Mouse (Mus musculus) thymus, postnatal 14 days (tissue): Measurements from ENCODE around the gene Tlnrd1.

Source experiments
- DNase-seq: peaks from one replicate; pipeline ENCODE4 v3.0.0; 2021

Tlnrd1 gene

DNA sequence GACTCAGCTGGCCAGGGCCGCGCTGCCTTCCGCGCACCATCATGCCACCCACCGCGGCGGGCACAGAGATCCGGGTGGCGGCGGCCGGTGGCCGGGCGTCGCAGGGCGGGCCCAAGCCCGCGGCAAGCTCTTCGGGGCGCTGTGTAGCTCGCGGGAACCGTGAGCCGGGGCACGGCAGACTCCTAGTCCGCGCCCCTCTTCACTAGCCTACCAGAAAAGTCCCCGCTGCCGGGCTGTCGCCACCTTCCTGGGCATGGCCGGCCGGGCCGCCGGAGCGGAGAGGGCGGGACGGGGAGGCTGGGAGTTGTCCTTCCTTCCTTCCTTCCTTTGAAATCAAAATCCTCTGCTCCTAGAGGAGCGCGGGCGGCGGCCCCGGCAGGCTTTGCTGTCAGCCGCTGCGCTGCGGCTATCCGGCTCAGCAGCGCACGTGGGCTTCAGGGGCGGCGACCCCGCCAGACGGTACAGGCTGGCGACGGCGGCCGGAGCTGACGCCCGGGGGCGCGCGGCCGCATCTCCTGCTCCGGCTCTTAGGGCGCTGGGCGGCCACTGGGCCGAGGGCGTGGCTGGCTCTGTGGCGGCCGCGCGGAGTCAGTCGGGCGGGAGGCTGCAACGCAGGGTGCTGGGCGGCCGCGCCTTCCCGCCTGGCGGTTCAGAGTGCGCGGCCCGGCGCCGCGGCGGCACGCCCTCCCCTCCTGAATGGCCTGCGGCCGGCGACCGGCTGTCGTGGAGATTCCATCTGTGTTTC, 657 bp downstream of the Tlnrd1 start:
- DNase-seq, result peak; percentile 53

GRCm38 (mm10) chr7:83882633-83883275, 1.4 kb downstream of the Tlnrd1 start:
- no peak for DNase-seq

DNA sequence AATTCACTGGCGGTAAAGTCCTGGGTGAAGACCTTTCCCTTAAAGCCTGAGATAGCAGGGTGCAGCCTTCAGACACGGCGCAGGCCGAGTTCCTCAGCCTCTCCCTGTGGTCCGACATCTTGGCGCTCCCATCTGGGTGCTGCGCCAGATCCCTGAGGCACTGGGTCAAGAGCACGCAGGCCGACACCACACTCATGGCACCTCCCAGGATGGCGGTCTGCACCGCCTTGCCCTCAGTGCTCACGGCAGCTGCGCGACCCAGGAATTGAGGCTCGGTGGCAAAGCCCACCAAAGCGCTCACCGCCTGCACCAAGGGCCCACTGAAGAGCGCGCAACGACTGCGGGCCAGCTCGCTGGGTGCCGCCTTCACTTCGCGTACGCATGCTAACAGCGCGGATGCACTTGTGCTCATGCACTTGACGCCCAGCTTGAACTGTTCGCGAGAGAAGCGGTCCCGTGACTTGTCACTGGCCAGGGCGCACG, 1.9 kb downstream of the Tlnrd1 start:
- DNase-seq, result peak; percentile 18

GRCm38 (mm10) chr7:83878676-83879448, 5.2 kb downstream of the Tlnrd1 start:
- DNase-seq, result no peak

DNA sequence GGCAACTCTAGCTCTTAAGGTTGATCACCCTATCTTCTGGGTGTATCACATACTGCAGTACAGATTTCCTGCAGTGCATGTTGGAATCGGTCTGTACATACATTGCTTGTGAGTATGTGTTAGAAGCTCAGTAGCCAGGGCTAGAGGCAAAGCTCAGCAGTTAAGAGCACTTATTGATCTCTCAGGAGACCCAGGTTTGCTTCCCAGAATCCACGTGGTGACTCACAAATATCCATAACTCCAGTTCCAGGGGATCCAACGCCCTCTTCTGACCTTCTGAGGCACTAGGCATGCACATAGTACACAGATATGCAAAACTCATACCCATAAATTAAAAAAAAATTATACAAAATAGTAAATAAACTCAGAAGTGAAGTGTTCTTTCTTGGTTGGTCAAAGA, 7.0 kb downstream of the Tlnrd1 start:
- DNase-seq, result no peak

DNA sequence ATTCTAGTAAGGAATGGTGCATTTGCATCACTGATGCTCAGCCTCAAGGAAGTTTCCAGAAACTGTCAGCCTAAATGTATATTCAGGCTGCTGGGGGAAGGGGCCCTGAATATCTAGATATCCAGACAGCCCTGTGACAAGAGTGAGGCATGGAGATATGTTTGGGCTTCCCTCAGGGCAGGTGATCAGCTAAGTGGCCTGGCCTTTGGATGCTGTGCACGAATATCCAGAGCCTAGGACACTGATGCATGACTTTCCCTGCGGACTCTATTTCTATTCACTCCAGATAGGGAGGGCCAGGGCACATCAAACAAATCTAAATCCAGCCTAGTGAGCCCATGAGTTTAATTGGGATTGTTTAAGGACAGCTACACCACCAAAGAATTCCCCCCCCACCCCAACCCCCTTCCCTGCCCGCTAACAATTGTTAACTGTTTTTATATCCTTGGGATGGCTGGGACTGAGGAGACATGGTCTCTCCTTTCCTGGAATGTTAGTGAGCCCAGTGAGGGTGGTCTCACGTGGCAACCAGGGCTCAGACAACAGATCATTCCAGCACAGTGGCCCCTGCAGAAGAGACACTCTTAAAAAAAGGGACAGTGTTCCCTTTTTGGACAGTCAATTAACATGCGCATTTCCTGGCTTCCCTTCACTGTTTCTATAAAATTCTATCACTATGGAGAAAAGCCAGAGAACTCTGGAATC, 14.1 kb downstream of the Tlnrd1 start:
- no peak for DNase-seq

- no peak for DNase-seq
Observed at GRCm38 (mm10) chr7:83868200-83868599, 15.9 kb downstream of the Tlnrd1 start.

DNA sequence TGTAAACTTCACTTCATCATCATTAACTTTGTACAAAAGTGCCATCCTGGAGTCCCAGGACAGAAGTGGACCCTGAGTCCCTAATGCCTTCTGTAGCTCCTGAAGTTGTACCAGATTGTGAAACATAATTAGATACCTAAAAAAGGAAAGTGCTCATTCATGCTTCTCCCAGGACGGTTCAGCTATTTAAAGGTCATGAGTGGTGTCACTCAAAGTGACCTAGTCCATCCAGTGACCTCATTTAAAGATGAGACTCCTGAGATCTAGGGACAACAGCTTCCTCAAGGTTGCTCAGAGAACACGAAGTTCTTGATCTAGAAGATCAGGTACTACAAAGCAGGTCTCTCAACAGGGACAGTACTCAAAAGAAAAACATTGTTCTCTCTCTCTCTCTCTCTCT, 20.6 kb downstream of the Tlnrd1 start:
- no peak for DNase-seq

- DNase-seq, result no peak
Observed at GRCm38 (mm10) chr7:83859378-83860083, 24.6 kb downstream of the Tlnrd1 start.

DNA sequence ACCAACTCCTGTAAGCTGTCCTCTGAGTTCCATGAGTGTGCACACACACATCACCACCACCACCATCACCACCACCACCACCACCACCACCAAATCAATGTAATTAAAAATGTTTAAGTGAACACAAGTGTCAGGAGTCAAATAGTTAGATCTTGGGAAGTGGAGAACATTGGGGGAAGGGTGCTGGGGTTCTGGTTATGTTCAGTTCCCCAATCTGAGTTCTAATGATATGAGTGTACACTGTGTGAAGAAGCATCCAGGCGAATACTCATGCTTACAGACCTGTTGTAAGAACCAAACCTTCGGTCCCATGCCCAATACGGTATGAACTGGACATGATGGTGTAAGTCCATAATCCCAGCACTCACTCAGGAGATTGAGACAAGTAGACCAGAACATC, 26.2 kb downstream of the Tlnrd1 start:
- DNase-seq, result no peak

DNA sequence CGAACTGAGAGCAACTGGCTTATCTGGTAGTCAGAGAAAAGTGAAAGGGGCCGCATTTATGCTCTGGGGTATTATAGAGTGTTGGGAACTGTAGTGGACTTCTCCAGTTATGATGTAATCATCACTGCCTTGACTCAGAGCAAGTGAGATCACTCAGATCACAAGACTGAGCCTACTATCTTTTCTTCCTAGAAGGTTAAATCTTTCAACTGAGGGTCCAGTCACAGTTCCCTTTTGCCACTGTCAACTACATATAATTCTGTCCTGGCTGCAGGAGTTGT, 27.0 kb downstream of the Tlnrd1 start:
- no peak for DNase-seq

GRCm38 (mm10) chr7:83856353-83857207, 27.5 kb downstream of the Tlnrd1 start:
- no peak for DNase-seq

DNA sequence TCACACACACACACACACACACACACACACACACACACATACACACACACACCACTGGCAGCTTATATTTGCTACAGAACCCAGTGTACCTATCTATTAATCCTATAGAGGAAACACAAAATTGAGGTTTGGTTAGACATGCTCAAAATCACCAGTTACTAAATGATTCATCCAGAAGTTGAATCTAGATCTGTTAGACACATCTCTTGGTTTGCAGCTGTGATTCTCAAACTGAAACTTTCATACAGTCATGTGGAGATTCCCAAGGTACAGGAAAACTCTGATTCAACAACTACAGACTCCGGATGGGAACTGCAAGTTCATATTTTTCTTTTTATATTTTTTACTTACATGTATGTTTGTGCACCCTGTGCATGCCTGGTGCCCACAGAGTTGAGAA, 28.9 kb downstream of the Tlnrd1 start:
- no peak for DNase-seq

DNA sequence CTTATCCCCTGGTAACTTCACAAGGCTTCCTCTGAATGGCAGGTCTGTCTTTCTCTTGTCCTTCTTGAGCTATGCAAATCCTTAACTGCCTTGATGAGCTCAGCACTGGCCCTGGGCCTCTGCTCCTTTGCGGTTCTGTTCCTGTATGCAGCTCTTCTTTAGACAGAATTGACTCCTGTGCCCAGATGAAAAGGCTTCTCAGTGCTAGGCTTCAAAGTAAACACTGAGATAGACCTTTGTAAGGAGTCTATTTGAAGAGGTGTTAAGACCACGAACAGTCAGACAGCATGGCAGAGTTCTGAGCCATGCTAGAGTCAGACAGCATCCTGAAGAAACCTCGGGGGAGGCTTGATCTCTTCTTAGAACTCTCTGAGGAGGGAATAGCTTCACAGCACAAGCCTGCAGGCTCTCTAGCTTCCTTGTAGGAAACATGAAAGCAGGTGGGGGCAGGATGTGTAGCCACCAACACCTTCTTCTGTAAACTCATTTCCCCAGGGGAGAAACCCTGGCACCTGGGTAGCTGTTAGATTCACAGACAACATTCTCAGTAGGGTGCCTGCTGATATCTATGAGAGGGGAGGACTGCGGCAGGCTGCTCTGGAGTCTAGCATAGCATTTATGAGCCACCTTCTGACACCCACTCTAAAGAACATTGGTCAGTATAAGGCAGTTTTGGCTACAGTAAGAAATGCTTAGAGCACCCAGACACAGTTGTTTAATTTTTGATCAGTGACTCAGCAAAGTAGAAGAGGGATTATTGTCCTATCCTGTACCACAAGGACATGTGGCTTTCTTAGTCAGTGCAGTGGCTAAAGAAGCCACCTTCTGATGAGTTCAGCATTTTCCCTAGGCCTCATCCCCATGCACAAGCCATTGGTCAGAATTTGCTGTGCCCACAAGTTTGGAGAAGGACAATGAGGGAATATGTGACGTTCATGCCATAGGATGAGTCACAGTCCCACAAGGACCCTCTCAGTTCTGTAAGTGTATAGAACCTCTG, 31.4 kb downstream of the Tlnrd1 start:
- DNase-seq, result peak; percentile 30

GRCm38 (mm10) chr7:83851569-83852380, 32.3 kb downstream of the Tlnrd1 start:
- DNase-seq, result no peak

DNA sequence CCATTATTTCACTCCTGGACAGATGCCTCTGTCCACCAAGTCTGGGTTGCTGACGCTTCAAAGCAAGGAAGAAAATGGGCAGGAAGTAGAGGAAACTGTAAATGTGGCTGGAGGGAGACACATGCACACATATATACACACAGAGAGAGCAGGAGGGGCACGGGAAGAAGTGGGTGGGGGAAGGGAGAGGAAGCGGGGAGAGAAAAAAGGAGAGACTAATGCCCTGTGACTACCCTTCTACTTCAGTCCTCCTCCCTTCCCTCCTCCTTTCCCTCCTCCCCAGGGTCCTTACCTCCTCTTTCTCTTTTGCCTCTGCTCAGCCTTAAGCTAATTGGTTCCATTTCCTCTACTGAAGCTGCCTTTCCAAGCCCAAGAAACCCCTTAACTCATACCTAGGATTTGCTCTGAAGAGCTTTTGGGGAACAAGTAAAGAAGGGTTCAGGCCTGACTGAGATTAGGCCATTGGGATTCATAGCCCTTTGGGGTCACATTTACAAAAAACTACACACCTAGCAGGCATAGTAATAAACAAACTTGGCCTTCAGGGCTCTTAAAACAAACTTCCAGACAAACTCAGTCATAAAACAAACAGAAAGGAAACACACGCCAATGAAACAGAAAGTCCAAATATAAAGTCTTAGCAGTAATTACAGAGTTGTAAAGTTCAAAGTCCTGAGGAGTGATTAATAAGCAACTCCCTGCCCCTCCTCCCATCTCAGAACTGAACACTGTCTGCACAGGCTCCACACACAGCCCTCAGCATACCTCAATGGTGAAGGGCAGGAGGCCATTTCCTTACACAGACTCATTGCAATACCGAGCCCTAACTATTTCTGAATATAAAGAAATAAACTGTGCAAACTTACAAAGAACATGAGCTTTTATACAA, 36.7 kb downstream of the Tlnrd1 start:
- peak; percentile 37 for DNase-seq

GRCm38 (mm10) chr7:83844807-83845206, 39.3 kb downstream of the Tlnrd1 start:
- no peak for DNase-seq

- DNase-seq, result no peak
Observed at GRCm38 (mm10) chr7:83842486-83843259, 41.4 kb downstream of the Tlnrd1 start.
